Mouse (Mus musculus) ZHBTc4 (cell line): ENCODE data around the gene Tspan10.

Experiments used
- DNase-seq: peaks from one replicate; pipeline ENCODE4 v3.0.0-alpha.2; 2011; ENCODE audit warnings: low read depth, low spot score

Tspan10 gene

DNA sequence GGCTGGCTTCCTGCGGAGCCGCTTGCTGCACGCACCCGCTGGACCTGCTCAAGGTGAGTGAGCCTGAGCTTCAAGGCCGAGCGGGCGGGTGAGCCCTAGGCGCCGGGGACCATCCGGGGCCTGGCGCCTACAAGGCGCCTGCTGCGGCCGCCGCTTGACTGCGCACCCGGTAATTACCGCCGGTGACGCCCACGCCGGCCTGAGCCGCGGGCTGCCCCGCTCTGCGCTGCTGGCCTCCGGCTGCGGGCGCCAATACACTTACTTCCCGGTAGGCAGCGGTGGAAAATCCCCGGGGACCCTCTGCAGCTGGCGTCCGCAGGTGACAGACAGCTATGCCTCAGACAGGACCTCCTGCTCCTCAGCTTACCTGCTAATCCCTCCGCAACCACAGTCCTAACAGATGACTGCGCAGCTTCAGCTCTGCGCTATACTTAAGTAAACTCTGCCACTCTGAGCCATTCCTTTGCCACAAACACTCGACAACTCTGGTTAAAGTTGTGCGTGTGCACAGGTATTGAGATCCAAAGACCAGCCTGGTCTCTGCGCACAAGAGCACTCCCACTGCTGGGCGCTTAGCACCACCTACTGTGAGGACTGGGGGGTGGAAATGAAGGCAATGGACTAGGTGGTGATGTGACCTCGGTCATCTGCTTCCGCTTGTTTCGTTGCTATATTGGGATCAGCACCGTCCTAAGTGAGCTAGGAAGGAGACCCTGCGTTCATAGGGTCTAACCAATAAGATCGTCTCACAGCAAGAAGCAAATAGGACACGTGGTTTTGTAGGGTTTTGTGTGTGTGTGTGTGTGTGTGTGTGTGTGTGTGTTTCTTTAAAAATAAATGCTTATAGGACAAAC lies 49.8 kb downstream of the Tspan10 start:
- DNase-seq, result peak; percentile 63

DNA sequence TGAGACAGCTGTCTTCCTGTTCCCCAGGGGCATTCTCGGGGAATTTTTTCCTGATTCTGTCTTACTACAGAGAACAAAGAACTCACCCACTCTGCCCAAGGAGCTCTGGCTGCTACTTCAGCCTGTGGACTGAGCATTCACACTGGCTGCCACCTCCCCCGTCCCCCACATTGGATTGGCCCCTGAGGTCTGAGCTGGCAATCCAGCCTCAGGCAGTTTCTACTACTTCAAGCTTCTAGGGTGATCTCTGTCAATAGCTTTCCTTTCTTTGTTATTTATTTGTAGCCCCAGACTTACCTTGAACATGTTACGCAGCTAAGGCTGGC lies 50.4 kb downstream of the Tspan10 start:
- no peak for DNase-seq

DNA sequence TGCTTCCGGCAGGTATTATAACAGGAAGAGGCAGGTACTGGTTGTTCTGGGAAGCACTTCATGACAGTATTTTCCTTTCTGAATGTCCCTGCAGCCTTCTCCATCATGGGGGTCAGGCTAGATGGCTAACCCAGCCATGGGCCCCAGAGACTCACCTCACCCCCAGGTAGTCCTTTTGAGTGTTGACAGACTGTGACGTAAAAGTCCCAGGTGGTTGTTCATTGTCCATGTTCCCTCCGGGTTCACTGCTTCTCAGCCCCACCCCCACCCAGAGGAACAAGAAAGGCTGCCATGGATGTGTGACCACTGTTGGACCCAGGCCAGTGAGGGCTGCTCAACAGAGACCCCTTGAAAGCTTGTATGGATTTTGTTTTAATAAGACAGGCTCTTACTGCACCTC lies 50.9 kb downstream of the Tspan10 start:
- no peak for DNase-seq

DNA sequence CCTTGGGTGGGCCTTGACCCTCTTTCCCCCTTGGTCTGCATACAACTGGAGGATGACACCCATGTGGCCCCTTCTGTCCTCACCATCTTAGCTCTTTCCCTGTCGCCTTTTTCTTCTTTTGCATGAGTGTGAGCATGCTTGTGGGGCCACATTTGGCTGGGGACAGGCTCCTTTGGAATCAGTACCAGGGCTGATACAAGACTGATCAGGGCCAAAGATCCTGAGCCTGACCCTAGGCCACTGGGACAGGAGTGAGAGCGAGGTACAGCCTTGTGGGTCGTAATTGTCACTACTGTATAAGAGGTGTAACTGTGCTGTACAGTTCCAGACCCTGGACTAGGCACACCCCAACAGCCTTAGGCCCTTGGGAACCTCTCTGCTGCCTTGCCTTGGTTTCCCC lies 51.5 kb downstream of the Tspan10 start:
- no peak for DNase-seq
